Mouse (Mus musculus) mouse trophoblast stem cell (cell line): ENCODE measurements around the gene Chrd.

Source experiments
- in situ Hi-C, 2 experiments: fragments of 300-500 bp; cut with MseI, MboI; formaldehyde crosslinking; loops; 2 replicates in 1 of 2; 3 replicates in 1 of 2; pipeline ENCODE4 v1.15.1; 2025

Chrd gene

GRCm38 (mm10) chr16:20732251-20732924, 539 bp upstream of the Chrd start:
- in situ Hi-C loops, result no loop called here

- in situ Hi-C loops, result no loop called here
These were observed 1.1 kb downstream of the Chrd start, which contains the start of gene Thpo for GRCm38 (mm10) chr16:20733731-20734730. Thpo (minus strand) TSS chr16:20734511.

GRCm38 (mm10) chr16:20735651-20736050, 2.7 kb downstream of the Chrd start:
- in situ Hi-C loops, result no loop called here

- in situ Hi-C loops, result no loop called here
These were observed 3.2 kb downstream of the Chrd start for GRCm38 (mm10) chr16:20736168-20736567.

GRCm38 (mm10) chr16:20736823-20737222, 3.9 kb downstream of the Chrd start:
- in situ Hi-C loops, result no loop called here

GRCm38 (mm10) chr16:20739845-20740244, 6.9 kb downstream of the Chrd start:
- in situ Hi-C loops, result no loop called here

- in situ Hi-C loops, result no loop called here
These were observed 13.7 kb downstream of the Chrd start for GRCm38 (mm10) chr16:20746641-20747040.

- in situ Hi-C loops, result no loop called here
These were observed 17.6 kb downstream of the Chrd start for GRCm38 (mm10) chr16:20750518-20750917.

GRCm38 (mm10) chr16:20756052-20756451, 23.1 kb downstream of the Chrd start:
- in situ Hi-C loops, result no loop called here

GRCm38 (mm10) chr16:20757385-20757784, 24.5 kb downstream of the Chrd start:
- in situ Hi-C loops, result no loop called here

- in situ Hi-C loops, result loop anchor here (5.0 kb wide), 1 partner anchor 34 kb away; no protein-coding TSS in a partner anchor
These were observed 28.8 kb downstream of the Chrd start for GRCm38 (mm10) chr16:20761681-20762080.

GRCm38 (mm10) chr16:20765244-20765643, 32.3 kb downstream of the Chrd start:
- in situ Hi-C loops, result no loop called here

- in situ Hi-C loops, result loop anchor here in 1 of 2 experiments (25.0 kb wide), 1 partner anchor 412 kb away; no protein-coding TSS in a partner anchor
These were observed 42.1 kb downstream of the Chrd start for GRCm38 (mm10) chr16:20775021-20775420.

GRCm38 (mm10) chr16:20779846-20780245, 46.9 kb downstream of the Chrd start:
- in situ Hi-C loops, result loop anchor here in 1 of 2 experiments (10.0 to 25.0 kb wide), 2 partner anchors 115 to 407 kb away; no protein-coding TSS in a partner anchor

GRCm38 (mm10) chr16:20781101-20781630, 48.2 kb downstream of the Chrd start:
- in situ Hi-C loops, result loop anchor here in 1 of 2 experiments (10.0 to 25.0 kb wide), 2 partner anchors 114 to 406 kb away; no protein-coding TSS in a partner anchor

GRCm38 (mm10) chr16:20783891-20784290, 51.0 kb downstream of the Chrd start:
- in situ Hi-C loops, result loop anchor here in 1 of 2 experiments (10.0 to 25.0 kb wide), 2 partner anchors 111 to 403 kb away; no protein-coding TSS in a partner anchor

GRCm38 (mm10) chr16:20784754-20785153, 51.8 kb downstream of the Chrd start:
- in situ Hi-C loops, result loop anchor here in 1 of 2 experiments (10.0 to 25.0 kb wide), 2 partner anchors 110 to 403 kb away; no protein-coding TSS in a partner anchor

- in situ Hi-C loops, result loop anchor here in 1 of 2 experiments (10.0 to 25.0 kb wide), 2 partner anchors 108 to 401 kb away; no protein-coding TSS in a partner anchor
These were observed 53.6 kb downstream of the Chrd start for GRCm38 (mm10) chr16:20786556-20786955.

GRCm38 (mm10) chr16:20791803-20792202, 58.9 kb downstream of the Chrd start:
- in situ Hi-C loops, result loop anchor here in 1 of 2 experiments (25.0 kb wide), 1 partner anchor 395 kb away; no protein-coding TSS in a partner anchor
